Mouse (Mus musculus): Measurements from ENCODE around the gene Olfr1309.
"Not testable (repeated sequence)": the region's sequence is repeated elsewhere in the genome, so short reads cannot be mapped to it uniquely, and the experiment has no call there.

Gene Olfr1309

DNA sequence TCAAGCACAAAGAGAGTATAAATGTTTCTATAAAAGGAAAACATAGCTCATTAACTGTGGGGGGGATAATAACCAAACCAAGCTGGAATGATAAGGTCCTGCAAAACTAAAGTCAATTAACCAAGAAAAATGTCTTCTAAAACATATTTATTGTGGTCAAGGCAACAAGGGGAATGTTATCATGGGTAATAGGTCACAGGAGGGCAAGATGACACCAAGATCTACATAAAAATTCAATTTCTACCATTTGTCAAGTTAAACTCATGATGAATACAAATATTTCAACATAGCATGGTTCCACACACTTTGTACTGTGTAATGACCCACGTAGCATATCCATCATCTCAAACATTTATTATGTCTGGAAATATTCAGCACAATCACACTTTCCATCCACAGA is at the start of gene Olfr1309:
Olfr1309 (minus strand) TSS at position 101 of the 400 bp plus-strand sequence.
- in situ Hi-C loops (cut with MboI) = no loop called here

DNA sequence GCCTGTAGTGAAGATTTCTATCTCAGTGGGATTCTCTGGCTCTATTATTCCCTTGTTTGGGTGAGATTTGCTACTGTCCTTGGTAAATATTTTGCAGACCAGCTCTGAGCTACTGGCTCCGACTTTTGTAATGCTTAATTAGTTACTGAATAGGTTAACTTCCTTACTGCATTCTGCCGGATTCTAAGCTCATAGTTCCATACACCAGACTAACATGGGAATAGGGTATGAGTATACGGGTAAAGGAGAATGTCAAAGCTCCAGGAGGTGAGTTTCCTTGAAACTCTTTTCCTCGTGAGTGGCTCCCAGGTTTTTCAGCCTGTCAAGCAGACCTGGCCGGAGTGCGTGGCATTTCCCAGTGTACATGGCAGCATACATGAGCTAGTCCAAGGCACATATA is 36.9 kb upstream of the Olfr1309 start:
- in situ Hi-C loops (cut with MboI) = not testable (repeated sequence)

GRCm38 (mm10) chr2:112024312-112024711 is 34.2 kb upstream of the Olfr1309 start, which contains the start of gene Olfr1311:
Olfr1311 (minus strand) TSS chr2:112024412.
- in situ Hi-C loops (cut with MboI) = no loop called here

DNA sequence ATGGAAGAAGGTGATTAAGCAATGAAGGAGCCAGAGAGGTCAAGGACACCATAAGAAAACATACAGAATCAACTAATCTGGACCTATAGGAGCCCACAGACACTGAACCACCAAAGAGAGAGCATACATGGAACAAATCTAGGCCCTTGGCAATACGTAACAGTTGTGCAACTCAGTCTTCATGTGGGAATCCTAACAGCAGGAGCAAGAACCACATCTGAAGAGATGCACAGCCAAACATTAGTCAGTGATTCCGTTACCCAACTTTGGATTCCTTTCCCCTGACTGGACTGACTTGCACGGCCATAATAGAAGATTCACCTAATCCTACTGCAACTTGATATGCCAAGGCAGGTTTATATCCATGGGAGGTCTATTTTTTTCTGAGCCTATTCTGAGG is 24.8 kb upstream of the Olfr1309 start:
- in situ Hi-C loops (cut with MboI) = no loop called here

- in situ Hi-C loops (cut with MboI) = no loop called here
Measured at GRCm38 (mm10) chr2:112012608-112013007, 22.5 kb upstream of the Olfr1309 start, which contains the start of gene Olfr1310. Olfr1310 (minus strand) TSS chr2:112012708.

GRCm38 (mm10) chr2:111964844-111965243 is 25.2 kb downstream of the Olfr1309 start, which contains the start of gene Olfr1308:
Olfr1308 (minus strand) TSS chr2:111964944.
- in situ Hi-C loops (cut with MboI) = no loop called here

DNA sequence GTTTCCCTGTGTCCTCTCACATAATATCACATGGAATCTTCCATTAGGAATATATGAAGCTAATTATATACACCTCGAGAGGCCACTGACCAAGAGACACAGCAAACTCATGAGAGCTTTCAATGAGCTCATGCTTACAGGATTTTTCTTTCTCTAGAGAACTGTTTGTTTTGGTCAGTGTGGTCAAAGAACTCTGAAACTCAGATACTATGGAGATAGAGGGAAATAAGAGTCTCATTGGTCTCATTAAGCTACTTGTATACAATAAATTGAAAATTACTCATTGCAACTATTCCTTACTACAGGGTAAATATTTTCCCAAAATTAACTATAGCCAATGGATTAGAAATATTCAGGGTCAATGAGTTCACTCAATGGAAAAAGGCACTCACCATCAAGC is 40.7 kb downstream of the Olfr1309 start, which contains the start of gene Olfr1307:
Olfr1307 (minus strand) TSS at position 101 of the 400 bp plus-strand sequence.
- in situ Hi-C loops (cut with MboI) = no loop called here
